Mouse (Mus musculus) kidney, embryonic 15.5 days (tissue): ENCODE measurements at regions not wholly inside any gene's neighbourhood (a gene's known extent, or its start where the extent isn't known, plus 50 kb on each side); places are given as distances from the start of the nearest gene placed in this dataset.

Experiments
- ATAC-seq: fragments of 200-750 bp; cut with Nextera tagmentation; replicated peaks from 2 replicates; pipeline ENCODE4 v1.8.0; 2017; ENCODE audit warnings: moderate TSS enrichment; ENCODE audit not compliant: low FRiP score
- H3K27ac ChIP-seq: fragments of 300-500 bp; sonication (generic); 2 replicates; pipeline ENCODE4 v1.5.1; 2015; ENCODE audit warnings: mild to moderate bottlenecking, inconsistent platforms
- H3K27me3 ChIP-seq: fragments of 300-500 bp; sonication (generic); 2 replicates; pipeline ENCODE4 v1.6.1; 2015; ENCODE audit warnings: inconsistent platforms
- H3K36me3 ChIP-seq: fragments of 300-500 bp; sonication (generic); 2 replicates; pipeline ENCODE4 v1.6.1; 2015; ENCODE audit warnings: inconsistent platforms
- H3K4me1 ChIP-seq: fragments of 300-500 bp; sonication (generic); 2 replicates; pipeline ENCODE4 v1.6.1; 2015; ENCODE audit warnings: inconsistent platforms
- H3K4me2 ChIP-seq: fragments of 300-500 bp; sonication (generic); 2 replicates; pipeline ENCODE4 v1.6.1; 2015; ENCODE audit warnings: moderate library complexity, mild to moderate bottlenecking, inconsistent platforms
- H3K4me3 ChIP-seq: fragments of 300-500 bp; sonication (generic); replicated peaks from 2 replicates; pipeline ENCODE4 v1.5.1; 2015; ENCODE audit warnings: mild to moderate bottlenecking, inconsistent platforms
- H3K9ac ChIP-seq: fragments of 300-500 bp; sonication (generic); 2 replicates; pipeline ENCODE4 v1.6.1; 2015; ENCODE audit warnings: mild to moderate bottlenecking, inconsistent platforms
- H3K9me3 ChIP-seq: fragments of 300-500 bp; sonication (generic); replicated peaks from 2 replicates; pipeline ENCODE4 v1.6.1; 2016; ENCODE audit warnings: inconsistent platforms
- WGBS: fragments of 180-500 bp; shearing (Covaris S2); methylation state at CpG from one replicate; pipeline ENCODE4 v1.1.7; 2015; ENCODE audit warnings: mixed read lengths; 5-methylcytosine and 5-hydroxymethylcytosine counted together

GRCm38 (mm10) chr11:63560466-63560865 is 361.6 kb downstream of the Hs3st3b1 start:
- no peaks in the 10 kb centered on the region for H3K9me3 ChIP-seq
- no peak overlapping the region for H3K4me2 ChIP-seq
- no peaks in the 10 kb centered on the region for H3K36me3 ChIP-seq
- H3K27me3 ChIP-seq, result 0 out of 2 replicates have a peak, but pooled peaks cover 11% of the 10 kb centered on the region
- H3K9ac ChIP-seq, result no peak overlapping the region
- H3K27ac ChIP-seq, result no peak overlapping the region
- H3K4me1 ChIP-seq, result no peaks in the 10 kb centered on the region; the same call in 1 of the 2 replicates
- no peak overlapping the region for H3K4me3 ChIP-seq
- no peak for ATAC-seq
- WGBS, result 65% methylated on average over 6 of the region's 6 CpGs

- no peak overlapping the region for H3K4me2 ChIP-seq
- H3K4me1 ChIP-seq, result no peaks in the 10 kb centered on the region; the same call in 1 of the 2 replicates
- no peak for ATAC-seq
- no peaks in the 10 kb centered on the region for H3K9me3 ChIP-seq
- H3K36me3 ChIP-seq, result no peaks in the 10 kb centered on the region
- H3K27me3 ChIP-seq, result 0 out of 2 replicates have a peak, but pooled peaks cover 11% of the 10 kb centered on the region
- H3K9ac ChIP-seq, result no peak overlapping the region
- WGBS, result 25% methylated on average over 2 of the region's 2 CpGs
- no peak overlapping the region for H3K4me3 ChIP-seq
- no peak overlapping the region for H3K27ac ChIP-seq
Measured at GRCm38 (mm10) chr11:63562696-63563095, 359.4 kb downstream of the Hs3st3b1 start.

- 55% methylated on average over 8 of the region's 8 CpGs for WGBS
Measured at GRCm38 (mm10) chr11:63565471-63566232, 356.4 kb downstream of the Hs3st3b1 start.

GRCm38 (mm10) chr11:63569785-63570479 is 352.2 kb downstream of the Hs3st3b1 start:
- Histone ChIP-seq H3K9me3 (no peaks in the 10 kb centered on the region), H3K4me1 (peaks cover 15% of the 10 kb centered on the region; the same call in 1 of the 2 replicates), H3K9ac (no peak overlapping the region), H3K27me3 (peaks cover 5% of the 10 kb centered on the region; the same call in 1 of the 2 replicates), H3K4me3 (no peak overlapping the region), H3K4me2 (peak overlapping the region; percentile 32; the same call in 1 of the 2 replicates), H3K36me3 (no peaks in the 10 kb centered on the region), H3K27ac (peak overlapping the region; percentile 55)
- peak; percentile 93 for ATAC-seq
- WGBS, result 20% methylated on average over 15 of the region's 15 CpGs

More at GRCm38 (mm10) chr11:63565471-63566232, 356.4 kb downstream of the Hs3st3b1 start:
- Histone ChIP-seq H3K9me3 (no peaks in the 10 kb centered on the region), H3K4me1 (peaks cover 10% of the 10 kb centered on the region; the same call in 1 of the 2 replicates), H3K27me3 (peaks cover 13% of the 10 kb centered on the region; the same call in 1 of the 2 replicates), H3K27ac (no peak overlapping the region), H3K4me3 (no peak overlapping the region), H3K9ac (no peak overlapping the region), H3K36me3 (no peaks in the 10 kb centered on the region), H3K4me2 (no peak overlapping the region)
- ATAC-seq, result no peak

GRCm38 (mm10) chr11:63570646-63571045 is 351.4 kb downstream of the Hs3st3b1 start:
- Histone ChIP-seq H3K9ac (no peak overlapping the region), H3K36me3 (no peaks in the 10 kb centered on the region), H3K9me3 (no peaks in the 10 kb centered on the region), H3K27me3 (peaks cover 5% of the 10 kb centered on the region; the same call in 1 of the 2 replicates), H3K4me1 (peaks cover 15% of the 10 kb centered on the region; the same call in 1 of the 2 replicates), H3K4me2 (no peak overlapping the region), H3K4me3 (no peak overlapping the region), H3K27ac (peak overlapping the region; percentile 55)
- 73% methylated on average over 1 of the region's 1 CpGs for WGBS
- ATAC-seq, result no peak

GRCm38 (mm10) chr11:63573271-63573670 is 348.8 kb downstream of the Hs3st3b1 start:
- no peaks in the 10 kb centered on the region for H3K9me3 ChIP-seq
- no peak overlapping the region for H3K27ac ChIP-seq
- H3K4me3 ChIP-seq, result no peak overlapping the region
- H3K27me3 ChIP-seq, result peaks cover 5% of the 10 kb centered on the region; the same call in 1 of the 2 replicates
- H3K9ac ChIP-seq, result no peak overlapping the region
- no peak overlapping the region for H3K4me2 ChIP-seq
- peaks cover 18% of the 10 kb centered on the region; the same call in 1 of the 2 replicates for H3K4me1 ChIP-seq
- 57% methylated on average over 2 of the region's 2 CpGs for WGBS
- H3K36me3 ChIP-seq, result no peaks in the 10 kb centered on the region
- ATAC-seq, result no peak

GRCm38 (mm10) chr11:63583321-63583720 is 338.8 kb downstream of the Hs3st3b1 start:
- H3K27me3 ChIP-seq, result 0 out of 2 replicates have a peak, but pooled peaks cover 3% of the 10 kb centered on the region
- no peak overlapping the region for H3K4me2 ChIP-seq
- H3K4me3 ChIP-seq, result no peak overlapping the region
- WGBS, result 75% methylated on average over 3 of the region's 3 CpGs
- ATAC-seq, result no peak
- no peaks in the 10 kb centered on the region for H3K9me3 ChIP-seq
- H3K36me3 ChIP-seq, result no peaks in the 10 kb centered on the region
- no peak overlapping the region for H3K9ac ChIP-seq
- no peak overlapping the region for H3K27ac ChIP-seq
- no peaks in the 10 kb centered on the region for H3K4me1 ChIP-seq

GRCm38 (mm10) chr11:63585216-63585869 is 336.7 kb downstream of the Hs3st3b1 start:
- Histone ChIP-seq H3K36me3 (no peaks in the 10 kb centered on the region), H3K27ac (no peak overlapping the region), H3K27me3 (no peaks in the 10 kb centered on the region), H3K4me3 (no peak overlapping the region), H3K4me1 (no peaks in the 10 kb centered on the region), H3K4me2 (no peak overlapping the region), H3K9me3 (no peaks in the 10 kb centered on the region), H3K9ac (no peak overlapping the region)
- ATAC-seq, result no peak
- 91% methylated on average over 8 of the region's 8 CpGs for WGBS

- Histone ChIP-seq H3K4me2 (no peak overlapping the region), H3K4me1 (no peaks in the 10 kb centered on the region), H3K27ac (no peak overlapping the region), H3K36me3 (no peaks in the 10 kb centered on the region), H3K9me3 (no peaks in the 10 kb centered on the region), H3K27me3 (no peaks in the 10 kb centered on the region), H3K4me3 (no peak overlapping the region), H3K9ac (no peak overlapping the region)
- ATAC-seq, result no peak
- WGBS, result 80% methylated on average over 4 of the region's 4 CpGs
Measured at GRCm38 (mm10) chr11:63620220-63620619, 301.9 kb downstream of the Hs3st3b1 start.

GRCm38 (mm10) chr11:63630336-63630735 is 291.8 kb downstream of the Hs3st3b1 start:
- Histone ChIP-seq H3K4me3 (no peak overlapping the region), H3K9ac (no peak overlapping the region), H3K4me1 (no peaks in the 10 kb centered on the region), H3K9me3 (no peaks in the 10 kb centered on the region), H3K4me2 (no peak overlapping the region), H3K27me3 (no peaks in the 10 kb centered on the region), H3K36me3 (no peaks in the 10 kb centered on the region), H3K27ac (no peak overlapping the region)
- 75% methylated on average over 11 of the region's 11 CpGs for WGBS
- ATAC-seq, result no peak

- 64% methylated on average over 9 of the region's 9 CpGs for WGBS
- H3K9ac ChIP-seq, result no peak overlapping the region
Measured at GRCm38 (mm10) chr11:63657057-63657456, 265.0 kb downstream of the Hs3st3b1 start.

More at GRCm38 (mm10) chr11:63657057-63657456, 265.0 kb downstream of the Hs3st3b1 start:
- Histone ChIP-seq H3K9me3 (no peaks in the 10 kb centered on the region), H3K4me2 (no peak overlapping the region), H3K27ac (no peak overlapping the region), H3K4me3 (no peak overlapping the region), H3K27me3 (0 out of 2 replicates have a peak, but pooled peaks cover 4% of the 10 kb centered on the region), H3K36me3 (no peaks in the 10 kb centered on the region), H3K4me1 (no peaks in the 10 kb centered on the region)
- ATAC-seq, result no peak
